Mouse (Mus musculus) stomach, postnatal 0 days (tissue): ENCODE measurements around the gene Plk3.

Experiments
- CTCF ChIP-seq: IDR thresholded peaks from 2 replicates; pipeline ENCODE4 v1.5.1; 2016; ENCODE audit warnings: antibody characterized with exemption, low read depth, mild to moderate bottlenecking, moderate library complexity
- EP300 ChIP-seq: optimal IDR thresholded peaks from 2 replicates; pipeline ENCODE3; 2016; ENCODE audit warnings: antibody characterized with exemption

DNA sequence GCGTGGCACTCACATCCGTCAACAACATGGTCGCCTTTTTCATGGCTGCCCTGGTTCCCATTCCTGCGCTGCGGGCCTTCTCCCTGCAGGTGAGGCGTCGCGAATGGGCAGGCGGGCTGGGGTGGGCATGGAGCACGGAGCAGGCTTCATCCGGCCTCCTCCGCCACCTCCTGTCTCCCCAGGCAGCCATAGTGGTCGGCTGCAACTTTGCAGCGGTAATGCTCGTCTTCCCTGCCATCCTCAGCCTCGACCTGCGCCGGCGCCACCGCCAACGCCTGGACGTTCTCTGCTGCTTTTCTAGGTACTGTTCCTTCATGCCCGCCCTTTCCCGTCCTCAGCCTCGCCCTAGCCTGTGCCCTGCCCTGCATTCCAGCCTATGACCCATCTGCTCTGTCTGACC, 24.4 kb downstream of the Plk3 start:
- TF ChIP-seq CTCF (no peak), EP300 (no peak)
